Mouse (Mus musculus): ENCODE measurements at regions not wholly inside any gene's neighbourhood (a gene's known extent, or its start where the extent isn't known, plus 50 kb on each side); places are given as distances from the start of the nearest gene placed in this dataset.

DNA sequence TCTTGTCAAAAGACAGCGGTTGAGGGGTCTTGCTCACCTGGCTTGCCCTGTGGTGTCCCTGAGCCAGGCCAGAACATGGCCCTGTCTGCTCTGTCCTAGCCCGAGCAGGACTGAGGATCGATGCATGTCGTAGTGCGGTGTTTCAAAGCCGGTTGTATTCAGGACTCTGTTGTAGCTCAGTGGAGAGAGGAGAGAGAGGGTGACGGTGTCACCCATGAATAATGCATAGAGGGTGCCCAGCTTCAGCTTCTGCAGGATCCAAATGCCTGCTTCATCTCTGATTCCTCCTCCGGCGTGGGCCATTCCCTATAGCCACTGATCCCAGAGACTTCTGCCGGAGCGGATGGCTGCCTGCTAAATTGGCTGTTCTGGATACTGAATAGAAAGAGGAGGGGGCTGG lies 126.7 kb upstream of the Cadm1 start:
- no peak for TF ChIP-seq POLR2A (IDR thresholded peaks at IDR 0.05; ENCODE audit: borderline replicate concordance, control insufficient read depth, low read depth, low read length)
- no peak for TF ChIP-seq CTCF (IDR thresholded peaks at IDR 0.05; ENCODE audit: control insufficient read depth, insufficient read depth, low read length)

Measured in bone marrow, adult 2 months (tissue).